8 mouse cellular contexts compared by ENCODE assay signal in genomic region chr15:84445812-84446716, GRCm38 (mm10). TPM values are rescaled to one million over a fixed set of nuclear protein-coding genes. Genes with fewer than 3 reads are reported as not detected.
DNase-seq lines count a peak whose midpoint lies in the region; ATAC-seq and TF ChIP-seq lines count a peak whose summit lies in the region.

No protein-coding gene starts in this region.

- no peak for DNase-seq in kidney, adult 2 months
- no peak for DNase-seq in kidney, postnatal 25 days
- DNase-seq in brain, embryonic 14.5 days (ENCODE audit: low read depth), result peak; percentile 55
- no peak for DNase-seq in stomach, postnatal 0 days (ENCODE audit: low spot score)
- no peak for DNase-seq in left cerebral cortex, adult 18-20 months (ENCODE audit: low spot score in 2 of 2)

- ATAC-seq in forebrain, embryonic 16.5 days, result peak; percentile 55
- no peak for ATAC-seq in liver, embryonic 12.5 days
- ATAC-seq in stomach, postnatal 0 days (ENCODE audit: low FRiP score, low TSS enrichment), result no peak
- ATAC-seq in megakaryocyte progenitor cell, adult 5-6 weeks (replicated peaks; ENCODE audit: poor library complexity), result no peak

- WGBS in kidney, adult 2 months, result 4% methylated on average over 99 of the region's 99 CpGs
- WGBS in forebrain, embryonic 16.5 days, result under 1% methylated on average over 69 of the region's 99 CpGs
- 4% methylated on average over 92 of the region's 99 CpGs for WGBS in liver, embryonic 12.5 days (ENCODE audit: insufficient replicate concordance)
- WGBS in stomach, postnatal 0 days, result 2% methylated on average over 71 of the region's 99 CpGs

- no peak for TF ChIP-seq POLR2A in kidney, adult 2 months (IDR thresholded peaks at IDR 0.05; ENCODE audit: low read depth, low read length)
- TF ChIP-seq POLR2A in brain, embryonic 14.5 days (IDR thresholded peaks at IDR 0.05; ENCODE audit: borderline replicate concordance, extremely low read depth, insufficient read depth, insufficient read length, poor library complexity, severe bottlenecking), result no peak

- no peak for TF ChIP-seq CTCF in kidney, adult 2 months (conservative IDR thresholded peaks at IDR 0.05; ENCODE audit: insufficient read depth, insufficient read length, low read depth, low read length)
- TF ChIP-seq CTCF in brain, embryonic 14.5 days (IDR thresholded peaks at IDR 0.05; ENCODE audit: borderline replicate concordance, extremely low read depth, insufficient read depth, insufficient read length), result no peak
- no peak for TF ChIP-seq CTCF in stomach, postnatal 0 days (IDR thresholded peaks at IDR 0.05; ENCODE audit: low read depth)

- H3K4me3 ChIP-seq in kidney, adult 2 months (ENCODE audit: insufficient read depth, low read depth, low read length), result peak overlapping the region; percentile 26; the same call in 1 of the 2 replicates
- H3K4me3 ChIP-seq in forebrain, embryonic 16.5 days (replicated peaks; ENCODE audit: low read length), result peak overlapping the region; percentile 64
- H3K4me3 ChIP-seq in liver, embryonic 12.5 days, result peak overlapping the region; percentile 45
- H3K4me3 ChIP-seq in stomach, postnatal 0 days (ENCODE audit: low read depth, low read length), result peak overlapping the region; percentile 41

- no peak overlapping the region for H3K27ac ChIP-seq in kidney, adult 2 months (ENCODE audit: insufficient read depth, low read depth, low read length)
- H3K27ac ChIP-seq in forebrain, embryonic 16.5 days (ENCODE audit: low read length), result peak overlapping the region; percentile 24; the same call in 1 of the 2 replicates
- no peak overlapping the region for H3K27ac ChIP-seq in liver, embryonic 12.5 days
- H3K27ac ChIP-seq in stomach, postnatal 0 days (replicated peaks), result no peak overlapping the region

- no peaks in the 10 kb centered on the region for H3K9me3 ChIP-seq in forebrain, embryonic 16.5 days (ENCODE audit: control insufficient read depth, low read length)
- H3K9me3 ChIP-seq in liver, embryonic 12.5 days (replicated peaks), result no peaks in the 10 kb centered on the region
- H3K9me3 ChIP-seq in stomach, postnatal 0 days (ENCODE audit: control insufficient read depth, low read length), result no peaks in the 10 kb centered on the region

- peak overlapping the region; percentile 89 for H3K4me2 ChIP-seq in forebrain, embryonic 16.5 days (ENCODE audit: low read length)
- H3K4me2 ChIP-seq in liver, embryonic 12.5 days, result peak overlapping the region; percentile 62
- H3K4me2 ChIP-seq in stomach, postnatal 0 days (replicated peaks; ENCODE audit: low read depth), result peak overlapping the region; percentile 68

- no peaks in the 10 kb centered on the region for H3K36me3 ChIP-seq in kidney, adult 2 months (ENCODE audit: control insufficient read depth, insufficient read depth, low read length)
- H3K36me3 ChIP-seq in forebrain, embryonic 16.5 days (ENCODE audit: control insufficient read depth, insufficient read depth), result no peaks in the 10 kb centered on the region
- H3K36me3 ChIP-seq in liver, embryonic 12.5 days, result no peaks in the 10 kb centered on the region
- H3K36me3 ChIP-seq in stomach, postnatal 0 days (ENCODE audit: control insufficient read depth, insufficient read depth, low read length), result no peaks in the 10 kb centered on the region

- peak overlapping the region; percentile 72 for H3K9ac ChIP-seq in forebrain, embryonic 16.5 days (replicated peaks; ENCODE audit: low read depth, low read length)
- H3K9ac ChIP-seq in liver, embryonic 12.5 days, result no peak overlapping the region
- H3K9ac ChIP-seq in stomach, postnatal 0 days (ENCODE audit: low read length), result peak overlapping the region; percentile 50

- no peaks in the 10 kb centered on the region for H3K4me1 ChIP-seq in kidney, adult 2 months (ENCODE audit: control insufficient read depth, insufficient read depth, low read length)
- H3K4me1 ChIP-seq in forebrain, embryonic 16.5 days (replicated peaks; ENCODE audit: control insufficient read depth, insufficient read depth, low read length), result peaks cover 40% of the 10 kb centered on the region
- 0 out of 2 replicates have a peak, but pooled peaks cover 4% of the 10 kb centered on the region for H3K4me1 ChIP-seq in liver, embryonic 12.5 days
- H3K4me1 ChIP-seq in stomach, postnatal 0 days (replicated peaks; ENCODE audit: control insufficient read depth, insufficient read depth), result peaks cover 4% of the 10 kb centered on the region

- no peaks in the 10 kb centered on the region for H3K27me3 ChIP-seq in kidney, adult 2 months (replicated peaks; ENCODE audit: control insufficient read depth, insufficient read depth, low read length)
- H3K27me3 ChIP-seq in forebrain, embryonic 16.5 days (replicated peaks; ENCODE audit: control insufficient read depth, insufficient read depth, low read length), result no peaks in the 10 kb centered on the region
- peaks cover 98% of the 10 kb centered on the region for H3K27me3 ChIP-seq in liver, embryonic 12.5 days (replicated peaks)
- peaks cover 3% of the 10 kb centered on the region; the same call in 1 of the 2 replicates for H3K27me3 ChIP-seq in stomach, postnatal 0 days (ENCODE audit: control insufficient read depth, insufficient read depth, low read length)

- TF ChIP-seq EP300 in stomach, postnatal 0 days (optimal IDR thresholded peaks at IDR 0.05), result no peak

RNA-seq across cellular contexts. Expression of gene Shisal1, which starts 0.8 kb away (rescaled TPM):
- 1.6 and 2.2 TPM in 2 replicates for polyA plus RNA-seq in kidney, adult 2 months (2012; rRNA removed)
- polyA plus RNA-seq in brain, embryonic 14.5 days (2012; rRNA removed), result 28.5 and 36.5 TPM in 2 replicates
- polyA plus RNA-seq in forebrain, embryonic 16.5 days (2015; fragmentation: Nextera tagmentation; extraction: Ambion mirVana), result 8.1 and 13.5 TPM in 2 replicates
- polyA plus RNA-seq in liver, embryonic 12.5 days (2016; fragmentation: Nextera tagmentation; extraction: Ambion mirVana), result 0.14 and 0.22 TPM in 2 replicates
- 0.82 and 1.1 TPM in 2 replicates for polyA plus RNA-seq in stomach, postnatal 0 days (2015; fragmentation: Nextera tagmentation; extraction: Ambion mirVana)
- total RNA-seq in megakaryocyte progenitor cell, adult 5-6 weeks (2015), result not detected in 2 replicates
- not detected in 2 replicates for total RNA-seq in megakaryocyte progenitor cell, adult 5-6 weeks (2017)
- total RNA-seq in left cerebral cortex, adult 18-20 months (2021), result 10 to 100 TPM; 41.6 to 49.5 TPM
